Mouse (Mus musculus): ENCODE measurements around the gene Elavl3.

The Elavl3 gene

DNA sequence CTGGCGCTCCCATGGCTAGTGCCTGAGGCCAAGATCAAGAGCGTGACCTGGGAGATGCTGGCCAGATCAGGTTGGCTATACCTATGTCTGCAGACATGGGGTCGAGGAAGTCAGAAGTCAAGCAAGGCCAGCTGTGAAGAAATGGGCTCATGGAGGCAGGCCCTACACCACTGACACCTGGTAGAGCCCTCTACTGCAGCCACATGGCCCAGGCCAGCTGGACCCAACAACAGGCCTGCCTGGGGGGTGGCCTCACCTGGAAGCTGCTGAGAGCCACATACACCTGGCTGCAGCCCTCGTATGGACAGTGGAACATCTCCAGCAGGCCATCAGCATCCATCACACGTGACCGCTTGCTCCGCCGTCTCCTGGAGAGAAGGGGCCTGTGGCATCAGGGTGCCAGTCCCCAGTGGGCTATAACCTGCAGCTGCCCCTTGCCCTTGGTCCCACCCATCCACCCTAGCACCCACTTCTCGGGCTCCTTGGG lies 5.3 kb upstream of the Elavl3 start:
- no peak for DNase-seq (ENCODE audit: low spot score)

DNA sequence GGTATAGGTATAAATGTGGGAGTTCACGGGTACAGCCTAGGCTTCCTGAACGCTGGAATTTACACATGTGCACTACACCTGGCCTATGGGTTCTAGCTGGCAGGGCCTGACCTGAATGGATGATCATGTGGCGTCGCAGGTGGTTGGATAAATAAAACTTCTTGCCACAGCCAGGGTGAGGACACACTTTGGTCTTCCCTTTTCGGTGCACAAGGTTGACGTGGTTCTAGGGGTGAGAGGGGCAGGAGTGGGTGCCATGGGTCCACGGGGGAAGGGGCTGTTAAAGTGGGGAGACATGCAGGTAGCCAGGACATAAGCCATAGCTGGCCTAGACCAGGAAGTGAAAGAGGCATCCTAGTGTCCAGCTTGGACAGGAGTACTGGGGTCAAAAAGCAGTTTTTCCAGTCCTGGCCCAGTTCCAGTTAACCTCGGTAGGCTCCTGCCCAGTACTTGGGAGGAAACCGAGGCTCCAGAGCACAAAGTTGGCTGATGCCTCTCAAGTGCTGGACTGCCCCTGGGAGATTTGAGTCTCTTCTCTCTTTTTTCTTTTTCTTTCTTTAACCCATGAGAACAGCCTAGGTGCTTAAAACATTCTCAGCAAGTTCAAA lies 4.6 kb upstream of the Elavl3 start:
- DNase-seq (ENCODE audit: low spot score), result no peak

DNA sequence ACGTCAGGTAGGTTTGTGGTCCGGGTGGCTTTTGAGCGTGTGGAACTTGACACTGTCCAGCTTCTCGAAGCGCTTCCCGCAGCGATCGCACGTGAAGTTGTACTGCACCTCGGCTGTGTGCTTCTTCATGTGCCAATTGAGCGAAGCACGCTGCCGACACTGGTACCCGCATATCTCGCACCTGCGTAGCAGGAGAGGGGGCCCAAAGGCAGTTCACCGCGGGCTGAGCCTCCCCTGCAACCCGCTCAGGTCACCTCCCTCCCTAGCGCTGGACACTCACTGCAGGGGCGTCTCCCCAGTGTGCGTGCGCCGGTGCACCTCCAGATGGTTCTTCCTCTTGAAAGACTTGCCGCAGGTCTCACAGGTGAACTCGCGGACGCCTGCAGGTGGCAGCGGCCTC lies 3.9 kb upstream of the Elavl3 start:
- DNase-seq (ENCODE audit: low spot score), result no peak

DNA sequence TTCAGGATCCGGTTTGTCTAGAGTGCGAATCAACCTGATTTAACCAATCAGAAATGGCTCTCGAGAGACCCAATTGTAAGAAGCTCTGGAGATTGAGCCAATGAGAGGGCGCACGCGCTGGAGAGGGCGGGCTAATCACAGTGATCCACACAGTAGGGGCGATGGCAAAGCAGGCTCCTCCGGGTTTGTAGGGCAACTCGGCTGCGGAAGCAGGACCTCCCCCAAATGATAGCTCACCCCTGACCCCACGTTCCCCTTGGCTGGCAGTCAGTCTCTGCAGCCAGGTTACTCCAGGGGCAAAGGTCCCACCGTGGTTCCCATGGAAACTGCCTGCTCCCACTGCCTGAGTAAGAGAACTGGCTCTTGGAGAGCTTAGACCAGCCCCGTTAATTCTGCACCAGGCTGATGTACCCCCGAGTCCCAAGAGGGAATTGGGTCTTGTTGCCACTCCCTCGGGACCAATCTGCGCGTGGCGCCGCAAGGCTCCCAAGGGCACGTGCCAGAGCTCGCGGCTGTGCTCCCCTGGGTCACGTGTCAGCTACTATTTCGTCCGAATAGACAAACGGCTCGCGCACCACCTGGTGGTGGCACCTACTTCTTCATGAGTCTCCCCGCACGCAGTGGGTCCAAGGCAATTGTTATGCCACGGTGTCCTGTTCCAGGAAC lies 2.7 kb upstream of the Elavl3 start:
- peak; percentile 61 for DNase-seq (ENCODE audit: low spot score)

DNA sequence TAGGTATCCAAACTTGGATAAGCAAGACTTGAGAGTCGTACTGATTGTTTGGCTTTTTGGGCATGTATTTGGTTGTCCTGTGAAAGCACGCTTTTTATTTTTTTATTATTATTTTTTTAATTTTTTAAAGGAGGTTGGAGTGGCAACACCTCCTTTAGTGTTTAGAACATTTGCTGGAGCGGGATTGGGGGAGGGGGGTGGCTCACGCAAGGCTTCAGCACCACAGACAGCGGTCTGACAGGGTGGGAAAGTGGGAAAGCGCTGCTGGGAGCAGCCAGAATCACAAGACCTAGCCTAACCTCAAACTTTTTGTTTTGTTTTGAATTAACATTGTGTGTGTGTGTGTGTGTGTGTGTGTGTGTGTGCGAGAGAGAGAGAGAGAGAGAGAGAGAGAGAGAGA lies 1.8 kb upstream of the Elavl3 start:
- no peak for DNase-seq (ENCODE audit: low spot score)

DNA sequence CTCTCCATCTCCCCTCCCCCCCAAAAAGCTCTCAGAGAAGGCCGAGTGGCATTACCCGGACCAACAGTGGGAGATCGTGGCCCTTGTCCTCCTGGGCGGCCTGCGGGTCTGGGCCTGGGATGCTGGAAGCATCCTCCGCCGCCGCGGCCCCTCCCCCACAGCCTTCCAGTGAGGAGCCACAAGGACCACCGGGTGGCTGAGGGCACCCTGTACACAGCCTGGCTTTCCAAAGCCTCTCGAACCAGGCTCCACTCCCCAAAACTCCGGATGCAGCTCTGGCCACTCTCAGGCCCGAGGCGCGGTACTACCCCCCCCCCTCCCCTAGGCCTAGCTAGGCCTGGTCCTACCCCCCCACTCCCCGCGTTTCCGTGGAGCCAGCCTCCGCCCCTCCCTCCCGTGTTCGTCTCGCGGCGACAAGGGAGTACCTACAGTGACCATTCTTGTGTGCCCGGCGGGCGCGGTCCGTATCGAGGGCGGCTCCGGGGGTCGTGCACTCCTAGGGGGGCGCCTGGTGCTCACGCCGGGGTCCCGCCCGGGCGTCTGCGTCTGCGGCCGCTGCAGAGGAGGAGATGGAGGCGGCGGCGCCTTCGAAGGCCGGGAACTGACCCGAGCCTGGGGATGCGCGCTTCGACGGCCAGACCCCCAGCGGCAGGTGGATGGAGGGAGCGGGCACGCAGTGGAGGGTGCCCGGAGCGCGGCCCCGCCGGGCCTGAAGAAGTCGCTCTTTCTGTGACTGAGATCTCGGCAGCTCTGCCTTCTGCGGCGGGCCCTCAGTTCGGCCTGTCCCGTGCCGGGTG lies 464 bp downstream of the Elavl3 start:
- no peak for DNase-seq (ENCODE audit: low spot score)

DNA sequence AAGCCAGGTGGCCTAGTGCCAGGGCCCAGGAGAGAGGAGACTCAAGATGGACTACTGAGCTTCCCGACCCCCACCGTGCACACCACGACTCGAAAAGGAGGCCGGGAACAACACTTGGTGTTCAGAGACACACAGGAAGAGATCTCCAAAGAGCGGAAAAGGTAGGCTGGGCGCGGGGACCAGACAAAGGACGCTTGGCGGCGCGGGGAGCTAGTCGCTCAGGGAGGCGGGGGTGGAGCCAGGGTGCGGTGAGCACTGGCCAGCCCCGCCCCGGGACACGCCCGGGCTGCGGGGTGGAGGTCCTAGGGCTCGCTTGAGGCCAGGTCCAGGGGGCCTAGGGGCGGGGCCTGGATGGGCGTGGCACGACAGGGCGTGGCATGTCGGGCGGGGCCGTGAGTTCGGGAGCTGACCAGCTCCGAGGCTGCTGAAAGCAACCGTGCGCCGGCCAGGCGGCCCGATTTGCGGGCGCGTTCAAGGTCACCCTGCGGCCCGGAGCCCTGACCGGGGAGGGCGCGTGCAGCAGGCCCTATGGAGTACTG lies 1.4 kb downstream of the Elavl3 start:
- peak; percentile 72 for DNase-seq (ENCODE audit: low spot score)

DNA sequence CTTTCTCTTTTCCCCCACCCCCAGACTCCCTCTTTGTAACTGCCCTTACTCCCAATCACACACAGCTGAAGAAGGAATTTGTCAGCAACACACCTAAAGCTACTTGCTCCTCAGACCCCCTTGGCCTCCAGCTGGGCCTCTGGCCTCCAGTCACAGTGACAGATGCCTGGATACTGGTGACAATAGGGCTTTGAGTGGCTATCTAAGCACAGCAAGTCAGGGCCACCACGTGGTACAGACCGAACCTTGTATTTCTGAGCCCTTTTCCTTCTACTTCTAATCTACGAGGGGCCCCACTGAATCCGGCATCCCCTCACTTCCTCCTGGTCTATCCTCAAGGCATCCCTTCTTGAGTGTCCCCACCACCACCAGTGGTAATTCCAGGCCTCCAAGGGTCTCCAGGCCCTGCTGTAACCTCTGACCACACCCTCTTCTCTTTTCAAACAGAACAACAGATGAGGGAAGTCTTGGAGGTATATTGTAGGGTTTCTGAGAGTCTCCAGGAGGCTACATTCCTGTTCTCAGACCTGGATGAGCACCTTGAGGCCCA lies 2.0 kb downstream of the Elavl3 start:
- DNase-seq (ENCODE audit: low spot score), result no peak

DNA sequence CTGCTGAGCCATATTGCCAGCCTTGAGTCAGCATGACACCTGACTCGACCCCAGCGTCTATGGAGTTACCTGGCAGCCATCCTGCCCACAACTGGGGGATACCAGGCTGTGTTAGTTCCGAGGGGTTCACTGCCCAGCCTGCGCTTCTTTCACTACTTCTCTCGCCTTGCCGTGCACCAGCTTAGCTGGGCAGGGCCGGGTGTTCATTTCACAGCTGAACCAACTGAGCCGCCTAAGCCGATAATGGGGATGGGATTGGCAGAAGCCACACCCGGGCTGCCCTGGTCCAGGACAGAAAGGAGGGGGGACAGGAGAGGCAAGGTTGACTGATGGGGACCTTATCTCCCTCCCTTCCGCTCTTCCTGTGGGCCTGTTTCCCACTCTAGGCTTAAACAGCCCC lies 2.5 kb downstream of the Elavl3 start:
- DNase-seq (ENCODE audit: low spot score), result no peak

DNA sequence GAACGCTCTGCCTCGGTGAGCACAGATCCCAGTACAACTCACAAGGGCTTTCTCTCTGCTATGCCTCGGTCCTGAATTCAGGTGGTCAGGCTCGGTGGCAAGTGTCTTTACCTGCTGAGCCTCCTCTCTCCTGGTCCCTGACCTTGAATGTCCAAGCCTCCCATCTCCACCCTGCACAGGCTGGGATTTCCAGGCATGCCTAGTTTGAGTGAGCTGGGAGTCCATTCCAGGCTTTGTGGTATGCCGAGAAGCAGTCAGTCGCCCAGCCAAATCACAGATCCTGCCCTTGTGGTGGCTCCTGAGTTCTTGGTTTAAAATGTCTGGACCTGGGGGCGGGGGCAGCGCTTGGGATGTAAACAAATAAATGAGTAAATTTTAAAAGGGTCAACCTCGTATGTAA lies 4.5 kb downstream of the Elavl3 start:
- no peak for DNase-seq (ENCODE audit: low spot score)

DNA sequence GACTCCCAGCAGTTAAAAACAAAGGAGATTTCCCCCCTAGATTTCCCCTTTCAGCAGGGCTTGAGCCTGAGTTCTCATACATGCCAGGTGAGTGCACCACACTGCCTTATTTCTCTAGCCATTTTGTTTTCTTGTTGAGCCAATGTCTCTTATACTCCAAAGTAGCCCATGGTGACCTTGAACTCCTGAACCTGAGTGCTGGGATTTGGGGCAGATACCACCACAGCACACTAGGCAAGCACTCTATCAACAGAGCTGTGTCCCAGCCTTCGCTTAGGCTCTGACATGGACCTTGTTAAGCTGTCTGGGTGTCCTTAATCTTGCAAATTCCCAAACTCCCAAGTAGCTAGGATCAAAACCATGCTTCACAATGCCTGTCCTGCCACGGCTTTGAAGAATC lies 10.0 kb downstream of the Elavl3 start:
- no peak for DNase-seq (ENCODE audit: low spot score)

DNA sequence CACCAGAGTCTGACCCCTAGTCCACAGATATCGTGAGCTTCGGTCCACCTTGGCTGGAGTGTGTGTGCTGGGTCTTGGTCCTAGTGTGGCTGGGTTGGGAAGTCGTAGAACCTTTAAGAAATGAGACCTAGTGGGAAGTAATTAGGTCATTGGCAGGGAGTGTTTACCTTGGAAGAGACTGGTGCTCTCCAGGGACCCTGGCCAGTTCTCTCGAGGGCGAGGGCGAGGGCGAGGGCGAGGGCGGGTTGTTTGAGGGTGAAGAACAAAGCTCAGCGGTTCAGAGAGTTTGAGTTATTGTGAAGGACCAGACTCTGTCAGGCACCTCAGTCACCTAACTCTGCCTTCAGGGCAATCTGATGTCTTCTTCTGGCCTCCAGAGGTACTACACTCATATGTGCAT lies 14.0 kb downstream of the Elavl3 start:
- DNase-seq (ENCODE audit: low spot score), result no peak

DNA sequence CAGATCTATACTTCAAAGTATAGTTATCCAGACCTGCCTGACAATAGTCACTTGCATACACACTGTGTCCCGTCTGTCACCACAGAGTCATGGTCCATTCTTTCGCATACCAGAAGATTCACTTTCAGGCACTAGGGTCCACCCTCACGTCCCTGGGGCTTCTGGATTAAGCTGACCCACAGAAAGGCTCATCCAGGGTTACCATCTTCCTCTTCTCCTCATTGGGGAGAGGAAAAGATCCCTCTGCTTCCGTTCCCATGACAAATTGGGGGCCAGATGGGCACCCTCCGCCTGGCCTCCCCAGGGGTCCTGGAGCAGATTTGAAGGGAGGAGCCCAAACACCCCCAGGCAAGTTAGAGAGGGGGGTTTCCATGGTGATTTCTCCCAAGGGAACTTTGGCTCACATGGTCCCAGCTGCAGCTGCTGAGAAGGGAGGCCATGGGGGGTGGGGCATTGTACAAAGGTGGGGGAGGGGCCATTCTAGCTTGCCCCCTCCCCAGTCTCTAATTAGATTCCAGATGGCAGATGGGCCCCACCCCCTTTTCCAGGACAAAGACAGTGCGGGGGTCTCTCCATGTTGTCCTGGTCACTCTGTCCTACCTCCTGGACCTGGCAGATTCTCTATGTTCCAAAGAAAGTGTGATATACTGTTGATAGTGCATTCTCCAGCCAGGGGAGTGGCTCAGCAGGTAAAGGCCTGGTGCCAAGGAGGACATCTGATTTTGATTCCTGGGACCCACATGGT lies 16.4 kb downstream of the Elavl3 start:
- DNase-seq (ENCODE audit: low spot score), result no peak

DNA sequence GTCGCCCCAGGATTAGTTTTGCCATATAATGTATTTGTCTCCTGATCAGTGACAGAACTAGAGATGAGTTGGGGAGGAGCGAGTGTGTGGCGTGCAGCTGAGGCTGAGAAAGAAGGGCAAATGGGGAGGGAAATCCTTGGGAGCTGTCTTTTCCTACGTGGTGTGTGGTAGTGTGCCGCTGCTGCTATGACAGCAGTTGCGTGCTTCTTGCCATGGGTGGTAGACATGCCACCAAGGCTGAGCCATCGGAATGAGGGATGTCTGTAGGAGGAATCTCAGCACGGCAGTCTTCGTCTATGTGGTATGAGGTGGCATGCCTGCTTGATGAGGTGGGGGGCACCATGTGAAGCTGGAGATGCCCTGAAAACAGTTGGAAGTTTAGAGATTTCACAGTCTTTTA lies 21.4 kb downstream of the Elavl3 start:
- DNase-seq (ENCODE audit: low spot score), result no peak

DNA sequence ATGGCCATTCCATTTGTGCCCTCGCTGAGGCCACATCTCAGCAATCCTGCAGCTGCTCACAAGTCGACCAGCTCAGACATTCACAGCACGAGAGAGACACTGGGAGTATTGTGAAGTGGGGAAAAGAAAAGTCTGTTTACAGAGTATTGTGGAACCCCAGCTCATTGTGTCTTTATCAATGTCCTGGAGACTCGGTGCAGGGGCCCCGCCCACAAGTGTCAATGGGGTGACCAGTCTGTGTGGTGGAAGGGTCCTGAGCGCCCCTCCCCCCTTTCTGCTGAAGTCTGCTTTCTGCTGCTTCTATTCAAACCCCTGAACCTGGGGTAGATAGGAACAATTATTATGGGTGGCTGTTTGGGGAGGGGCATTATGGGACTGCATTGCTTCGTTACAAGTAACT lies 23.4 kb downstream of the Elavl3 start:
- no peak for DNase-seq (ENCODE audit: low spot score)

DNA sequence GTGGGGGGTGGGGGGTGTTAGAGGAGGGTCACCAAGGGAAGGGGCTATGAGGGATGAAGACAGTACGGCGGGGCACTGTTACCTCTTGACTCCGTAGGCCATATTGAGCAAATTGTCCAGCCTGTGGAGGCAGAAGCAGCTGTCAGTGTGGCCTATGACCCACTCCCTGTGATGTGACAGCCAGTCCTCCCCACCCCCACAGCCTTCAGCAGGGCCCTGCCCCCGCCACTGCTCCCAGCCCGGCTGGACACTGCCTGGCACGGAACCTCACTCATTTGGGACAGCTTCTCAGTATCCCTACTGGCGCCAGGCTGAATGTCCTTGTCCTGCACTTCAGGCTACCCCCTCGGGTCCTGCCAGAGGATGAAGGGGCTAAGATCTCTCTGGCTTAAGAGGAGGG lies 27.2 kb downstream of the Elavl3 start:
- DNase-seq (ENCODE audit: low spot score), result no peak

DNA sequence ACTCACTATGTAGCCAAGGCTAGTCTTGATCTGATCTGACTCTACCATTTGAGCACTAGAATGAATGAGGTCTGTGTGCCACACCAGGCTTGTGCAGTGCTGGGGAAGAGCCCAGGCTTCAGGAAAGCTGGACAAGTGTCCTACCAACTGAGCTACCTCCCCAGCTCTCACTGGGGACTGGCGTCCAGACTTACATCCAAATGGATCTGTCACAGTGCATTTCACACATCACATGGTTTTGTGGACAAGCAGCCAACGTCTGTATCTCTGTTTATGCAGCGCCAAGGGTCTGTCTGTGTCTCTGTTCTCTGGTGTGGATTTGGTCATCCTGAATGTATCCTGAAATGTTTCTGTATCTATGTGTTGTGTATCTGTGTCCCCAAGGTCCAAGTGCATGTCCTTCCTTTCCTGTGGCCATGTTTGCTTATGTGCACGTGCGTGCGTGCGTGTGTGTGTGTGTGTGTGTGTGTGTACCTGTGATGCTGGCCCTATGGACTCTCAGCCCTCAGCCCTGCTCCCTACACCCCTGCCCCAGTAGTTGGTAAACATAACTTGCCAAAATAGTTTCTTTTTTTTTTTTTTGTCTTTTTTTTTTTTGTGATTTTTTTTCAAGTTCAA lies 34.5 kb downstream of the Elavl3 start:
- no peak for DNase-seq (ENCODE audit: low spot score)

DNA sequence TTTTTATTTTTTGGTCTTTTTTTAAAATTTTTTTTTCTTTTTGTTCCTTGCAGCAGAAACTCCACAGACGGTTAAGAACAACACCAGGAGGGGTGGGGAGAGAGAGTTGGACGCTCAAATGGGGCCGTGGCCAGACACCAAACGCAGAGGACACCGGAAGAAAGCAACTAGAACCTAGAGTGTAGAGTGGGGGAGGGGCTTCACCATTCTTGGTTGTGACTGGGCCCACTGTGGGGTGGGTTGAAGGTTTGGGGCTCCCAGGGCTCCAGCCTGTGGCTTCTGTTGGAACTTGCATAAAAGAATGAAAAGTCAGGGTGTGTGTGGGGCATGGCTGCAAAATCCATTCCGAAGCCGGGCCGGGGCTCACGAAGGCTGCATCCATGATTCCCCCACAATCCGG lies 35.6 kb downstream of the Elavl3 start:
- no peak for DNase-seq (ENCODE audit: low spot score)

DNA sequence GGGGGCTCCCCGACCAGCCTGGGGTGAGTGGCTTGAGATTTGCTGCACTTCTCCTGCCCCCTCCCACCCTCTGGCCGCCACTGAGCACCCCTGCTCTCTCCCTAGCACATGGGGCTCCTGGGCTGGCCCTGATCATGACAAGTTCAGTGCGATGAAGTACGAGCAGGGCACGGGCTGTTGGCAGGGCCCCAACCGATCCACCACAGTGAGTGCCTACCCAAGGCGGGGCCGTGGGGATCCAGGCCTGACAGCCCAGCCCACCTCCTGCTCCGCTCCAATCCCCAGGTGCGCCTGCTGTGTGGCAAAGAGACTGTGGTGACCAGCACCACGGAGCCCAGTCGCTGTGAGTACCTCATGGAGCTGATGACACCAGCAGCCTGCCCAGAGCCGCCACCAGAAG lies 39.1 kb downstream of the Elavl3 start:
- no peak for DNase-seq (ENCODE audit: low spot score)

DNA sequence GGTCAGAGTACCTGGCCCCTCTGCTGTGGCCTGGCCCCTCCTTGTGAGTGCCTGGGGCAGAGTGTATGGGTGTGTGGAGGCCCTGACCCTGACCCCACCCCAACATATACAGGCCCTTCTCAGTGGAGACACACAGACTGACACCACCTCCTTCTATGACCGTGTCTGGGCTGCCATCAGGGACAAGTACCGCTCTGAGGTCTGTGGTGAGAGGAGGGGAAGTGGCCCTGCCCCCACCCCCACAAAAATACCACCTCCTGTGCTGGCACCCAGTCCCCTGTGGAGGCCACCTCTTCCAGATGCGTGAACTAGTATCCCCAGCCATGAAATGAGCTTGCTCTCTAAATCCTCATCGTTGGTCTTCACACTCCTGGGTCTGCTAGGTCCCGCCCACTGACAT lies 40.8 kb downstream of the Elavl3 start:
- DNase-seq (ENCODE audit: low spot score), result no peak

DNA sequence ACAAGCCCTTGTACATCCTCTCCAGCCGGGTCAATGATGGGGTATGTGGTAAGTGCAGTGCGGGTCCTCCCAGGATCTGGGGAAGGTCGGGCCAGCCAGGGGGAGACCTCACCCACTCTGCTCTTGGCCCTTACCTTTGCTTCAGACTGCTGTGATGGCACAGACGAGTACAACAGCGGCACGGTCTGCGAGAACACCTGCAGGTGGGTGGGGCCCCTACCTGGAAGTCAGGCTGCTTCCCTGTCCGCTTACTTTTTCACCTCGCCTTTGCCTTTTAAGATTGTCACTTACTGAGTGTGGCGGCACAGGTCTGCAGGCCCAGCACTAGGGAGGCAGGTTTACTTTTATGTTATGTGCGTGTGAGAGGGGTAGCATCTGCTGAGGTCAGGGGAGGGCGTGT lies 47.3 kb downstream of the Elavl3 start:
- DNase-seq (ENCODE audit: low spot score), result no peak

DNA sequence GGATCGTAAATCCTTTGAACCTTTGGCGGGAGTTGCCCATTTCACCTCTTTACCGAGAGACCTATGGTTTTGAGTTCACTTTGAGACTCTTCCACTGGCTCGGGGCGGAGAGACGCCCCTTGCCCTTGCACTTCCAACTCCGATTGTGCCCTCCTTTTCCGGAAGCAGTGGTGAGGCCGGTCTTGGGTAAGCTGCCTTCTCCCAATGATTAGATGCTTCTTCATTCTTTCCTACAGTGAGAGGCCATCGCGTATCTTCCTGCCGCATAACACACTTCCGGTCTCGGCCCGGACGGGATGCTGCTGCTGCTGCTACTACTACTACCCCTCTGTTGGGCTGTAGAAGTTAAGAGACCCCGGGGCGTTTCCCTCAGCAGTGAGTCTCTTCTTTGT lies 48.7 kb downstream of the Elavl3 start:
- DNase-seq (ENCODE audit: low spot score), result no peak
